Mouse (Mus musculus): ENCODE data around the gene Olfr97. TPM values are rescaled to one million over a fixed set of nuclear protein-coding genes. Genes with fewer than 3 reads are reported as not detected.

Gene Olfr97
- total RNA-seq, 2 experiments from 2014 or later, result not detected

DNA sequence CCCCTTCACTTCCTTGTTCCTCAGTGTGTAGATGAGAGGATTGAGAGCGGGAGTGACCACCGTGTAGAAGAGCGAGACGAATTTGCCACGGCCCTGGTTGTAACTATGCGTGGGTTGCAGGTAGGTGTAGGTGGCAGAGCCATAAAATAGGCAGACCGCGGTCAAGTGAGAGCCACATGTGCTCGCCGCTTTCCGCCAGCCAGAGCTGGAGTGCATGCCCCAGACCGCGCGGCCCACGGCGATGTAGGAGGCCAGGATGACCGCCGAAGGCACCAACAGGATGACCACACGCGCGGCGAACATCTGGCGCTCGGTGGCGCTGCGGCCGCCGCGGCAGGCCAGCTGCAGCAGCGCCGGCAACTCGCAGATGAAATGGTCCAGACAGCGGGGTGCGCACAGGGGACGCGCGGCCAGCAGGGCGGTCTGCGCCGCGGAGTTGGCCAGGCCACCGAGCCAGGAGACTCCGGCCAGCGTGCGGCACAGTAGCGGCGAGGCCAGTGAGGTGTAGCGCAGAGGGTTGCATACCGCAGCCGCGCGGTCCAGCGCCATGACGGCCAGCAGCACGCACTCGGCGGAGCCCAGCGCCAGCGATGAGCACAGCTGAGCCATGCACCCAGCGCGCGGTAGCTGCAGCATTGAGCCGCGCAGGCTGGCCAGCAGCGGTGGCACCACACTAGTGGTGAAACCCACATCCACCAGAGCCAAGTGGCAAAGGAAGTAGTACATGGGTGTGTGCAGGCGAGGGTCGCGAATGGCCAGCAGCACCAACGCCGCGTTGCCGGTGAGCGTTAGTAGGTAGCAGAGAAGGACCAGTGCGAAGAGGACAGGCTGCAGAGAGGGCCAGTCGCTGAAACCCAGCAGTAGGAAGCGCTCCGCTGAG lies 40.0 kb downstream of the Olfr97 start:
- intact Hi-C loops (cut with DNase I), result no loop called here
- DNase-seq, result peak; percentile 27

DNA sequence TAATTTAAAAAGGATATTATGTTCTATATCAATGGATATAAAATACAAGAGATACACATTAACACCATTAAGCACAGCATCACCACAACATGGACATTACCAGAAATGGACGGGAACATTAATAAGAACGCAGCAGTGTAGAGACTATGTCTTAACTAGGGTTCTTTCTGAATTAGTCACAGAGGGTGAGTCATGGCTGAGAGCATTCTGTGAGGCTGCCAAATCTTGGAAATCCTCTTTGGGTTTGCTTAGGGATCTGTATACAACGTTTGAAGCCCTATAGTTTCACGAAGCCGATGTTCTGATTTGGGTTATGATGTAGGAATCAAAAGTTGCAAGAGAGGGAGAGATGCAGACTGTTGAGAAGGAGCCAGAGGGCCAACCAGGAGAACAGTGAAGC lies 42.3 kb downstream of the Olfr97 start:
- DNase-seq, result no peak

DNA sequence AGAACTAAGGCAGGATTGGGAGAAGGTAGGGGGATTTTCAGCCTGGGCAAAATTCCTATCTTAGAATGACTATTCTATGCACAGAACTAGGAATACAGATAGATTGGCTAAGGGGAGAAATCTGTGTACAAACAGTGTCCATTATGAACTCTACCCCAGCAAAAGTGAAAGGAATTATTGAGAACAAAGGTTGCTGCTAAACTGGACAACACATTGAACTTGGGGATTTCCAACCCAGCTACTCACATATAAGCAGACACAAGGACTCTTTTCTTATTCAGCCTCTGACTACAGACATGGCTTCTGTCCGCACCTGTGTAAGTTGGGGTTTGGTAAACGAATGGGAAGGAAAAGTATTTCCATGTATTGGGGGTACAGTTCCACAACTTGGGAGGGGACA lies 43.5 kb downstream of the Olfr97 start, which contains the start of gene Ubd:
Gene Ubd, plus strand, starts transcription at position 237 of the 400 bp plus-strand sequence.
- DNase-seq, result no peak
- intact Hi-C loops (cut with DNase I), result no loop called here

More for the DNA sequence above, 42.3 kb downstream of the Olfr97 start:
- intact Hi-C loops (cut with DNase I), result no loop called here

DNA sequence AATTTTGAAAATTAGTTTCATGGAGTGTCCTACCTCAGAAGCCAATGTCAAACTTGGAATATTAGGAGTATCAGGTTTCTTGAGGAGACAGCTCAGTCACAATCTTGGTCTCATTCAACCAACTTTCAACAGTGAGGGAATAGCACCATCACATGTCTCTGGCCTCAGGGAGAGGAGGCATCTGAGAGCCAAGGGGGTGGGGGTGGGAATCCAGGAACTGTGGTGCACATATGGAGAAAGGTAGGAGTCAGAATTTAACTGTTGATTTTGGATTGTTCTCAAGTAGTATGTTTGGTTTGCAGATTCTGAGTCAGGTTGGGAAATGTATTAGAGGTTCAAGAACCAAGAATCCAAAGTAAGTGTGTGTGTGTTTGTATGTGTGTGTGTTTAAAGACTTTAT lies 44.1 kb downstream of the Olfr97 start:
- intact Hi-C loops (cut with DNase I), result no loop called here
- DNase-seq, result no peak

DNA sequence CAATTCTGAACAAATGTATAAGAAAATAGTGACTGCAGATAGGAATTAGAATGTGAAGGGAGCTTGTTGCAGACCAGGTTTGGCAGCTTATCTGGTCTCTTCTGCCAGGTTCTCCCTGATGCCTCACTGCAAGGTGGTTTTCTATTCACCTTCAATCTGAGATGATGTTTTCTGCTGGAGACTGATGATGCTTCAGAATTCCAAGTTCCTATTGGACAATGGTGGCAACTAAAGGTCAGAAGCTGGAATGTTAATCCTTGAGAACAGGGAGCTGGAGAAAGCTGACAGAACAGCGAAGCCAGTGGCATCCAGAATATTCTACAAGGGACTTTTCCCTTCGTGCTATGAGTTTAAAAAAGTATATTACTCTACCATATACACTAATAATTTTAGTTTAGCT lies 46.4 kb downstream of the Olfr97 start:
- intact Hi-C loops (cut with DNase I), result no loop called here

DNA sequence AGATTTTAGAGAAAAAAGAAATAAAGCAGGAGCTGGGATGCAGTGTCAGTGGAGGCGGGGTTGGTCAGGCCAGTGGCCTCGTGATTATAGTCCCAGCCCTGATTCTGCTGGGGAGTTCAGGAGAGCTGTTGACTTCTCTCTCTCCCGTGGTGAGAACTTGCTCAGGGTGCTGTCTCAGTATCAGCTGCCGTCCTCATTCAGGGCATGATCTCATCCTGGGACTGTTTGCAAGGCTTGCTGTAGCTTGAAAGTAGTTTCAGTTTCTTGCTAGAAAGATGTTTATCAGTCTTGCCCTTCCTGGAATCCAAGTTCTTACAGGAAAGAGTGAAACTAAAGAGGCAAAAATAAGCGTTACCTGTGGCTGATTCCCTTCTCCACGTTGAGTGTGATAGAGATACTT lies 51.7 kb downstream of the Olfr97 start:
- DNase-seq, result no peak
- intact Hi-C loops (cut with DNase I), result no loop called here

More for the DNA sequence above, 46.4 kb downstream of the Olfr97 start:
- DNase-seq, result peak; percentile 21

Other genes starting within 250 kb of the Olfr97 start
- gene H2-M5, start 247.8 kb downstream of the Olfr97 start, total RNA-seq (2021), result 1 to 10 TPM; 6.0 to 6.5 TPM
- 100 to 1,000 TPM; 218 to 227 TPM for gene Zfp57, start 236.2 kb downstream of the Olfr97 start, total RNA-seq (2021)
- gene Mog, start 213.9 kb downstream of the Olfr97 start, total RNA-seq (2021), result under 1 TPM in 1 of 2 experiments, not detected in 1; 0.20 TPM
- 100 to 1,000 TPM; 430 to 482 TPM for gene Gabbr1, start 191.4 kb downstream of the Olfr97 start, total RNA-seq (2021)
- not detected for gene Olfr90, start 148.8 kb downstream of the Olfr97 start, total RNA-seq (2021)
- not detected for gene Olfr91, start 139.1 kb downstream of the Olfr97 start, total RNA-seq (2021)
- not detected for gene Olfr92, start 117.2 kb downstream of the Olfr97 start, total RNA-seq (2021)
- gene Olfr93, start 75.8 kb downstream of the Olfr97 start, total RNA-seq (2021), result not detected
- not detected for gene Ubd, start 43.4 kb downstream of the Olfr97 start, total RNA-seq (2021)
- gene Olfr94, start 36.3 kb downstream of the Olfr97 start, total RNA-seq (2021), result not detected
- not detected for gene Olfr95, start 24.2 kb downstream of the Olfr97 start, total RNA-seq (2021)
- not detected for gene Olfr96, start 17.2 kb downstream of the Olfr97 start, total RNA-seq (2021)
- not detected for gene Olfr98, start 26.4 kb upstream of the Olfr97 start, total RNA-seq (2021)
- gene H2-M3, start 32.9 kb upstream of the Olfr97 start, total RNA-seq (2021), result 1 to 10 TPM; 1.6 to 1.7 TPM
- not detected for gene Olfr99, start 46.1 kb upstream of the Olfr97 start, total RNA-seq (2021)
- not detected for gene Olfr101, start 67.0 kb upstream of the Olfr97 start, total RNA-seq (2021)
- gene Olfr102, start 79.7 kb upstream of the Olfr97 start, total RNA-seq (2021), result not detected
- gene Olfr103, start 102.4 kb upstream of the Olfr97 start, total RNA-seq (2021), result not detected
- not detected for gene Olfr104-ps, start 122.3 kb upstream of the Olfr97 start, total RNA-seq (2021)
- gene Olfr105-ps, start 141.7 kb upstream of the Olfr97 start, total RNA-seq (2021), result not detected
- gene Olfr106-ps, start 153.1 kb upstream of the Olfr97 start, total RNA-seq (2021), result not detected
- not detected for gene Olfr107, start 161.9 kb upstream of the Olfr97 start, total RNA-seq (2021)
- not detected for gene Olfr108, start 208.2 kb upstream of the Olfr97 start, total RNA-seq (2021)
- gene Olfr109, start 221.6 kb upstream of the Olfr97 start, total RNA-seq (2021), result not detected
- gene H2-M2, start 246.2 kb upstream of the Olfr97 start, total RNA-seq (2021), result not detected

Measured in left cerebral cortex, postnatal 4 days (tissue).